In genomic region chr3:123115770-123116527, GRCm38 (mm10) we compare ENCODE assay signal across 7 mouse cellular contexts.
A peak's percentile ranks its signal among the peaks of the same experiment; 100 is the strongest.
DNase-seq lines count a peak whose midpoint lies in the region; ATAC-seq lines count a peak whose summit lies in the region.

No protein-coding gene starts in this region.

- H3K9ac ChIP-seq in neural tube, embryonic 11.5 days (ENCODE audit: low read length): no peak overlapping the region
- H3K9ac ChIP-seq in midbrain, embryonic 16.5 days (ENCODE audit: low read depth, low read length): no peak overlapping the region

- no peaks in the 10 kb centered on the region for H3K4me1 ChIP-seq in neural tube, embryonic 11.5 days (ENCODE audit: control insufficient read depth, insufficient read depth, low read length)
- peaks cover 3% of the 10 kb centered on the region; the same call in 1 of the 2 replicates for H3K4me1 ChIP-seq in midbrain, embryonic 16.5 days (ENCODE audit: control insufficient read depth, insufficient read depth, low read length)

- 36% methylated on average over 15 of the region's 15 CpGs for WGBS in neural tube, embryonic 11.5 days
- WGBS in midbrain, embryonic 16.5 days: 19% methylated on average over 15 of the region's 15 CpGs

- no peaks in the 10 kb centered on the region for H3K36me3 ChIP-seq in neural tube, embryonic 11.5 days (ENCODE audit: control insufficient read depth, insufficient read depth, low read length)
- no peaks in the 10 kb centered on the region for H3K36me3 ChIP-seq in midbrain, embryonic 16.5 days (ENCODE audit: control insufficient read depth, insufficient read depth, low read length)

- H3K27ac ChIP-seq in neural tube, embryonic 11.5 days (ENCODE audit: low read depth, low read length): no peak overlapping the region
- no peak overlapping the region for H3K27ac ChIP-seq in midbrain, embryonic 16.5 days (ENCODE audit: low read length)

- H3K4me3 ChIP-seq in neural tube, embryonic 11.5 days (ENCODE audit: low read depth, low read length): no peak overlapping the region
- no peak overlapping the region for H3K4me3 ChIP-seq in midbrain, embryonic 16.5 days (ENCODE audit: low read depth, low read length)

- H3K9me3 ChIP-seq in neural tube, embryonic 11.5 days (ENCODE audit: control insufficient read depth, low read length): no peaks in the 10 kb centered on the region
- no peaks in the 10 kb centered on the region for H3K9me3 ChIP-seq in midbrain, embryonic 16.5 days (replicated peaks; ENCODE audit: control insufficient read depth, low read length, poor library complexity, severe bottlenecking)

- no peaks in the 10 kb centered on the region for H3K27me3 ChIP-seq in neural tube, embryonic 11.5 days (ENCODE audit: control insufficient read depth, insufficient read depth, low read length)
- H3K27me3 ChIP-seq in midbrain, embryonic 16.5 days (ENCODE audit: control insufficient read depth, insufficient read depth, low read depth, low read length): no peaks in the 10 kb centered on the region

- peak; percentile 32 for DNase-seq in neural tube, embryonic 11.5 days (ENCODE audit: low spot score)
- DNase-seq in neural tube, embryonic 10.5 days (ENCODE audit: extremely low spot score, low spot score): no peak
- DNase-seq in embryo, embryonic 10 days (ENCODE audit: low spot score): peak; percentile 66
- peak; percentile 52 to 64 for DNase-seq in heart, adult 9 months (ENCODE audit: low spot score in 2 of 2)
- DNase-seq in kidney, postnatal 14 days: peak; percentile 33
- DNase-seq in urinary bladder, postnatal 14 days (ENCODE audit: low spot score): no peak

- ATAC-seq in neural tube, embryonic 11.5 days (ENCODE audit: insufficient read depth, low FRiP score, low TSS enrichment): no peak
- ATAC-seq in midbrain, embryonic 16.5 days: peak; percentile 72; the same call in 1 of the 2 replicates

- no peak overlapping the region for H3K4me2 ChIP-seq in neural tube, embryonic 11.5 days (ENCODE audit: low read depth)
- H3K4me2 ChIP-seq in midbrain, embryonic 16.5 days (ENCODE audit: low read length): peak overlapping the region; percentile 35

Comparison
In these comparisons a context has a peak if more than half of its experiments do, and no peak if none do; other contexts are left out.
1. DNase-seq: peak in neural tube, embryonic 11.5 days (single experiment), embryo, embryonic 10 days (single experiment), heart, adult 9 months (2 of 2) and kidney, postnatal 14 days (single experiment); none in neural tube, embryonic 10.5 days (single experiment) and urinary bladder, postnatal 14 days (single experiment).